Mouse (Mus musculus) MEL (cell line): ENCODE results near the gene Klrb1b. TPM values are rescaled to one million over a fixed set of nuclear protein-coding genes. Genes with fewer than 3 reads are reported as not detected.
"Not testable (repeated sequence)": the region's sequence is repeated elsewhere in the genome, so short reads cannot be mapped to it uniquely, and the experiment has no call there.

ENCODE experiments used
- DNase-seq: peaks from one replicate; pipeline ENCODE4 v3.0.0; 2011; ENCODE audit warnings: low read depth, low spot score
- H3K27ac ChIP-seq: 2 replicates; pipeline ENCODE4 v1.5.1; 2012; ENCODE audit warnings: low read depth, mild to moderate bottlenecking, control low read depth, low read length, moderate library complexity; ENCODE audit not compliant: control insufficient read depth
- H3K27me3 ChIP-seq, 2 experiments: fragments of 150-350 bp in 1 of 2; sonication (generic) in 1 of 2; 2 replicates each; pipeline ENCODE4 v1.6.1; 2012; ENCODE audit warnings: low read length in 2 of 2, mild to moderate bottlenecking in 2 of 2, improper control_type of control experiment in 1 of 2, moderate library complexity in 1 of 2; ENCODE audit not compliant: insufficient read depth in 2 of 2, control insufficient read depth in 1 of 2
- H3K36me3 ChIP-seq, 2 experiments: 2 replicates each; pipeline ENCODE4 v1.6.1; 2012 to 2014; ENCODE audit warnings: low read length in 2 of 2, improper control_type of control experiment in 1 of 2, inconsistent platforms in 1 of 2, mild to moderate bottlenecking in 1 of 2; ENCODE audit not compliant: insufficient read depth in 2 of 2, control insufficient read depth in 1 of 2
- H3K4me1 ChIP-seq, 2 experiments: fragments of 150-350 bp in 1 of 2; sonication (generic) in 1 of 2; 2 replicates each; pipeline ENCODE4 v1.6.1; 2012; ENCODE audit warnings: low read length in 2 of 2, improper control_type of control experiment in 1 of 2, mild to moderate bottlenecking in 1 of 2; ENCODE audit not compliant: insufficient read depth in 2 of 2, control insufficient read depth in 1 of 2
- H3K4me3 ChIP-seq, 2 experiments: fragments of 150-350 bp in 1 of 2; sonication (generic) in 1 of 2; 2 replicates each; pipeline ENCODE4 v1.5.1; 2012; ENCODE audit warnings: low read depth in 2 of 2, low read length in 2 of 2, mild to moderate bottlenecking in 2 of 2, moderate library complexity in 2 of 2, control low read depth in 1 of 2, improper control_type of control experiment in 1 of 2; ENCODE audit not compliant: control insufficient read depth in 1 of 2, insufficient read depth in 1 of 2
- H3K79me2 ChIP-seq: 2 replicates; pipeline ENCODE4 v1.6.1; 2012; ENCODE audit warnings: mild to moderate bottlenecking, low read length, moderate library complexity; ENCODE audit not compliant: control insufficient read depth, poor library complexity, insufficient read depth
- H3K9ac ChIP-seq: 2 replicates; pipeline ENCODE4 v1.6.1; 2012; ENCODE audit warnings: low read depth, mild to moderate bottlenecking, control low read depth, low read length, moderate library complexity; ENCODE audit not compliant: control insufficient read depth, poor library complexity, severe bottlenecking
- H3K9me3 ChIP-seq: fragments of 150-350 bp; sonication (generic); replicated peaks from 2 replicates; pipeline ENCODE4 v1.6.1; 2012; ENCODE audit warnings: mild to moderate bottlenecking, low read length, improper control_type of control experiment, moderate library complexity; ENCODE audit not compliant: insufficient read depth
- CHD1 ChIP-seq: IDR thresholded peaks from 2 replicates; pipeline ENCODE4 v1.6.1; 2012; ENCODE audit warnings: low read depth, mild to moderate bottlenecking, inconsistent platforms, low read length, improper control_type of control experiment
- E2F4 ChIP-seq: IDR thresholded peaks from 2 replicates; pipeline ENCODE4 v1.6.1; 2011; ENCODE audit warnings: low read depth, low read length, improper control_type of control experiment, borderline replicate concordance
- ELF1 ChIP-seq: IDR thresholded peaks from 2 replicates; pipeline ENCODE4 v1.6.1; 2014; ENCODE audit warnings: low read depth, mild to moderate bottlenecking, inconsistent platforms, low read length, improper control_type of control experiment, moderate library complexity
- GABPA ChIP-seq: IDR thresholded peaks from 2 replicates; pipeline ENCODE4 v1.6.1; 2012; ENCODE audit warnings: low read depth, mild to moderate bottlenecking, inconsistent platforms, low read length, improper control_type of control experiment, moderate library complexity
- GATA1 ChIP-seq: IDR thresholded peaks from 2 replicates; pipeline ENCODE4 v1.6.1; 2011; ENCODE audit warnings: low read depth, low read length, improper control_type of control experiment
- HCFC1 ChIP-seq: IDR thresholded peaks from 2 replicates; pipeline ENCODE4 v1.6.1; 2012; ENCODE audit warnings: low read depth, mild to moderate bottlenecking, inconsistent platforms, low read length, improper control_type of control experiment, moderate library complexity
- KAT2A ChIP-seq: conservative IDR thresholded peaks from 2 replicates; pipeline ENCODE4 v1.6.1; 2012; ENCODE audit warnings: low read depth, low read length, improper control_type of control experiment, inconsistent platforms
- MAFK ChIP-seq: IDR thresholded peaks from 2 replicates; pipeline ENCODE4 v1.6.1; 2011; ENCODE audit warnings: low read depth, mild to moderate bottlenecking, low read length, improper control_type of control experiment, borderline replicate concordance
- MAX ChIP-seq: IDR thresholded peaks from 2 replicates; pipeline ENCODE4 v1.6.1; 2011; ENCODE audit warnings: low read length, improper control_type of control experiment
- MYB ChIP-seq: IDR thresholded peaks from 2 replicates; pipeline ENCODE4 v1.6.1; 2011; ENCODE audit warnings: mild to moderate bottlenecking, low read depth, low read length, improper control_type of control experiment
- MYC ChIP-seq: IDR thresholded peaks from 2 replicates; pipeline ENCODE4 v1.6.1; 2011; ENCODE audit warnings: low read depth, mild to moderate bottlenecking, low read length, improper control_type of control experiment, moderate library complexity
- NRF1 ChIP-seq: IDR thresholded peaks from 2 replicates; pipeline ENCODE4 v1.6.1; 2014; ENCODE audit warnings: low read depth, mild to moderate bottlenecking, inconsistent platforms, low read length, improper control_type of control experiment, moderate library complexity; ENCODE audit not compliant: poor library complexity, insufficient read depth, severe bottlenecking
- POLR2AphosphoS2 ChIP-seq: IDR thresholded peaks from 2 replicates; pipeline ENCODE4 v1.6.1; 2011; ENCODE audit warnings: low read length, improper control_type of control experiment
- POLR2AphosphoS5 ChIP-seq: IDR thresholded peaks from 2 replicates; pipeline ENCODE4 v1.6.1; 2012; ENCODE audit warnings: low read depth, borderline replicate concordance, mild to moderate bottlenecking, inconsistent platforms, low read length, moderate library complexity, mixed read lengths
- RAD21 ChIP-seq: IDR thresholded peaks from 2 replicates; pipeline ENCODE4 v1.6.1; 2011; ENCODE audit warnings: mild to moderate bottlenecking, low read depth, low read length, improper control_type of control experiment
- SIN3A ChIP-seq: IDR thresholded peaks from 2 replicates; pipeline ENCODE4 v1.6.1; 2012; ENCODE audit warnings: low read length, improper control_type of control experiment, inconsistent platforms
- TBP ChIP-seq: IDR thresholded peaks from 2 replicates; pipeline ENCODE4 v1.8.0; 2011; ENCODE audit warnings: low read depth, low read length, improper control_type of control experiment
- ZMIZ1 ChIP-seq: IDR thresholded peaks from 2 replicates; pipeline ENCODE4 v1.6.1; 2012; ENCODE audit warnings: low read depth, mild to moderate bottlenecking, inconsistent platforms, low read length, improper control_type of control experiment, moderate library complexity
- ZNF384 ChIP-seq: IDR thresholded peaks from 2 replicates; pipeline ENCODE4 v1.6.1; 2012; ENCODE audit warnings: low read depth, mild to moderate bottlenecking, inconsistent platforms, low read length, improper control_type of control experiment
- polyA plus RNA-seq, 2 experiments: library from polyadenylated mRNA; stranded (reverse) in 1 of 2; unstranded in 1 of 2; fragments of >175 nt in 1 of 2; fragments of >200 nt in 1 of 2; gene quantifications; 2 replicates each; pipeline versions ENCODE4 v1.2.1 to v1.2.4; 2012; ENCODE audit warnings: low replicate concordance in 2 of 2, low read depth in 1 of 2; ENCODE audit not compliant: insufficient read length in 2 of 2, insufficient read depth in 1 of 2, missing spikeins in 1 of 2
- total RNA-seq: library from RNA; depleted of rRNA; stranded (reverse); fragments of 300-350 nt; gene quantifications from 2 replicates; pipeline ENCODE4 v1.2.3, GENCODE M21; 2012

Klrb1b gene
- total and polyA plus RNA-seq, 3 experiments: not detected

DNA sequence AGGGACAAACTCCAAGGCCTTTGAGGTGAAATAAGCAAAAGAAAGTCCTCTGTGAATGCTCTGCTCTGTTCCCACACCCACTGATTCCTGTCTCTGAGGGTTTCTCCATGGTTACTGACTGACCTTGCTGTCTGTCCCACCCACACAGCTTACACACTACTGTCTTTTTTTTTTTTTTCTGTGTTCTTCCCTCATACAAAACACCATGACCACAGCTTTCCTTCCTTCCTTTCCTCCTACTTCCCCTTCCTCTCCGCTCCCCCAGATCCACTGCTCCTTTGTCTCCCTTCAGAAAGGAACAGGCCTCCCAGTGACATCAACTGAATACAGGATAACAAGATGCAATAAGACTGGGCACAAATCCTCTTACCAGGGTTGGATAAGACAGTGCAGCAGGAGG, 37.6 kb downstream of the Klrb1b start:
- Histone ChIP-seq H3K4me3 (no peak overlapping the region), H3K9me3 (no peaks in the 10 kb centered on the region), H3K27ac (no peak overlapping the region), H3K79me2 (no peaks in the 10 kb centered on the region), H3K36me3 (no peaks in the 10 kb centered on the region), H3K4me1 (no peaks in the 10 kb centered on the region), H3K9ac (no peak overlapping the region), H3K27me3 (no peaks in the 10 kb centered on the region)
- TF ChIP-seq ZNF384 (no peak), SIN3A (no peak), MYB (no peak), MAFK (no peak), MAX (no peak), TBP (no peak), POLR2AphosphoS2 (no peak), ZMIZ1 (no peak), NRF1 (no peak), HCFC1 (no peak), KAT2A (no peak), E2F4 (no peak), GATA1 (no peak), CHD1 (no peak), POLR2AphosphoS5 (no peak), ELF1 (no peak), MYC (no peak), RAD21 (no peak), GABPA (no peak)
- DNase-seq: no peak

DNA sequence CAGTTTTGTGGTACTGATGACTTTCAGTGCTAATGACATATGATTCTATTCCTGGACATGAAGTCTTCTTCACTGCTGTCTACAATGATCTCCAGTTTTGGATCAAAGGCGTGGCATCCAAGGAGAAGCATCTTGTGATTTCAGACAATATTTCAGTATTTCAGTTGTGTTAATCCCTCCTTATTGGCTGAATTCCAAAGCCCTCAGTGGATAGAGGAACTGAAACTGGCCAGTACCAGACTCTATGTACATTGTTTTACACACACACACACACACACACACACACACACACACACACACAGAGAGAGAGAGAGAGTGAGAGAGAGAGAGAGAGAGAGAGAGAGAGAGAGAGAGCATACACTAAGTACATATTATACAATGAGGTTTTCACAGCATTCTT, 39.7 kb downstream of the Klrb1b start:
- not testable (repeated sequence) for H3K79me2 ChIP-seq, H3K27me3 ChIP-seq, H3K9me3 ChIP-seq, DNase-seq, H3K27ac ChIP-seq, H3K9ac ChIP-seq, H3K4me3 ChIP-seq, H3K4me1 ChIP-seq, H3K36me3 ChIP-seq
